Mouse (Mus musculus): ENCODE measurements around the gene Man2c1. TPM values are rescaled to one million over a fixed set of nuclear protein-coding genes. Genes with fewer than 3 reads are reported as not detected.

Gene Man2c1
- total and polyA plus RNA-seq, 3 experiments, result 50.4 to 74.7 (median 59.2) TPM

GRCm38 (mm10) chr9:57162496-57162895 lies 32.0 kb downstream of the Man2c1 start (continued):
- peak; percentile 47; the same call in 1 of the 2 replicates for TF ChIP-seq MXI1 (IDR thresholded peaks at IDR 0.05; ENCODE audit: low read depth, low read length)

GRCm38 (mm10) chr9:57163137-57163536 lies 32.6 kb downstream of the Man2c1 start:
- Histone ChIP-seq H3K36me3 (replicated peaks in 1 of 2; ENCODE audit: control insufficient read depth in 1 of 2, insufficient read depth in 1 of 2, low read length in 1 of 2) (no peaks in the 10 kb centered on the region), H3K9ac (ENCODE audit: insufficient read depth, low read depth) (no peak overlapping the region), H3K79me2 (replicated peaks; ENCODE audit: control insufficient read depth, extremely low read depth, insufficient read depth, poor library complexity, severe bottlenecking) (no peaks in the 10 kb centered on the region), H3K9me3 (replicated peaks; ENCODE audit: low read length) (no peaks in the 10 kb centered on the region), H3K4me2 (ENCODE audit: insufficient read depth, low read depth, poor library complexity, severe bottlenecking) (no peak overlapping the region), H3K27me3 (replicated peaks) (peaks cover 6% of the 10 kb centered on the region), H3K4me3 (replicated peaks in 1 of 3; ENCODE audit: low read depth in 2 of 3, low read length in 2 of 3, poor library complexity in 1 of 3) (no peak overlapping the region), H3K4me1 (ENCODE audit: control insufficient read depth in 1 of 2, insufficient read depth in 2 of 2) (peaks cover 2 to 11% of the 10 kb centered on the region in 2 experiments; a peak in 3 of 4 replicates), H3K27ac (ENCODE audit: insufficient read depth, low read depth) (no peak overlapping the region)
- dilution Hi-C loops (cut with MboI; ENCODE audit: extremely low pct_ligation_motif_present, extremely low pct_unique_long_range_greater_than_20kb, low sequenced_read_pairs), result no loop called here
- TF ChIP-seq TBP (conservative IDR thresholded peaks at IDR 0.05; ENCODE audit: low read depth, low read length) (no peak), EP300 (IDR thresholded peaks at IDR 0.05; ENCODE audit: low read length) (no peak), MAX (IDR thresholded peaks at IDR 0.05; ENCODE audit: low read length) (no peak), UBTF (IDR thresholded peaks at IDR 0.05; ENCODE audit: low read depth, low read length) (no peak), POLR2A (IDR thresholded peaks at IDR 0.05; ENCODE audit: low read depth, low read length) (no peak)
- DNase-seq (ENCODE audit: extremely low read depth), result no peak
- in situ Hi-C loops (cut with MboI; ENCODE audit: low pct_ligation_motif_present, low pct_unique_long_range_greater_than_20kb, low sequenced_read_pairs), result no loop called here

- dilution Hi-C loops (cut with MboI; ENCODE audit: extremely low pct_ligation_motif_present, extremely low pct_unique_long_range_greater_than_20kb, low sequenced_read_pairs), result no loop called here
- TF ChIP-seq ZNF384 (IDR thresholded peaks at IDR 0.05; ENCODE audit: low read depth, low read length) (no peak), MYC (IDR thresholded peaks at IDR 0.05; ENCODE audit: low read depth, low read length) (no peak), JUND (conservative IDR thresholded peaks at IDR 0.05; ENCODE audit: low read depth, low read length) (no peak), MAFK (IDR thresholded peaks at IDR 0.05; ENCODE audit: insufficient replicate concordance, low read length) (no peak), SMC3 (IDR thresholded peaks at IDR 0.05; ENCODE audit: low read depth, low read length) (no peak), GABPA (IDR thresholded peaks at IDR 0.05; ENCODE audit: insufficient replicate concordance, low read depth, low read length) (no peak), CTCF (conservative IDR thresholded peaks at IDR 0.05 in 1 of 2, IDR thresholded peaks at IDR 0.05 in 1 of 2; ENCODE audit: low read depth in 2 of 2, low read length in 2 of 2) (no peak), ELF1 (IDR thresholded peaks at IDR 0.05; ENCODE audit: low read depth, low read length) (no peak), MAX (IDR thresholded peaks at IDR 0.05; ENCODE audit: low read length) (no peak), POLR2AphosphoS2 (IDR thresholded peaks at IDR 0.05; ENCODE audit: low read depth, low read length) (no peak), CHD1 (IDR thresholded peaks at IDR 0.05; ENCODE audit: low read depth, low read length) (no peak), SIN3A (IDR thresholded peaks at IDR 0.05; ENCODE audit: low read length) (no peak)
- no peaks in the 10 kb centered on the region for H3K79me2 ChIP-seq (replicated peaks; ENCODE audit: control insufficient read depth, extremely low read depth, insufficient read depth, poor library complexity, severe bottlenecking)
- peaks cover 6% of the 10 kb centered on the region for H3K27me3 ChIP-seq (replicated peaks)
- no peak overlapping the region for H3K4me2 ChIP-seq (ENCODE audit: insufficient read depth, low read depth, poor library complexity, severe bottlenecking)
- no peak overlapping the region for H3K4me3 ChIP-seq (replicated peaks in 1 of 3; ENCODE audit: low read depth in 2 of 3, low read length in 2 of 3, poor library complexity in 1 of 3)
- peaks cover 2 to 9% of the 10 kb centered on the region in 2 experiments; a peak in 3 of 4 replicates for H3K4me1 ChIP-seq (ENCODE audit: control insufficient read depth in 1 of 2, insufficient read depth in 2 of 2)
- in situ Hi-C loops (cut with MboI; ENCODE audit: low pct_ligation_motif_present, low pct_unique_long_range_greater_than_20kb, low sequenced_read_pairs), result no loop called here
- DNase-seq (ENCODE audit: extremely low read depth), result no peak
- no peak overlapping the region for H3K9ac ChIP-seq (ENCODE audit: insufficient read depth, low read depth)
- no peaks in the 10 kb centered on the region for H3K9me3 ChIP-seq (replicated peaks; ENCODE audit: low read length)
- no peak overlapping the region for H3K27ac ChIP-seq (ENCODE audit: insufficient read depth, low read depth)
- H3K36me3 ChIP-seq (replicated peaks in 1 of 2; ENCODE audit: control insufficient read depth in 1 of 2, insufficient read depth in 1 of 2, low read length in 1 of 2), result no peaks in the 10 kb centered on the region
Measured at GRCm38 (mm10) chr9:57166173-57166572, 35.7 kb downstream of the Man2c1 start.
